Mouse (Mus musculus): ENCODE measurements at regions not wholly inside any gene's neighbourhood (a gene's known extent, or its start where the extent isn't known, plus 50 kb on each side); places are given as distances from the start of the nearest gene placed in this dataset.

DNA sequence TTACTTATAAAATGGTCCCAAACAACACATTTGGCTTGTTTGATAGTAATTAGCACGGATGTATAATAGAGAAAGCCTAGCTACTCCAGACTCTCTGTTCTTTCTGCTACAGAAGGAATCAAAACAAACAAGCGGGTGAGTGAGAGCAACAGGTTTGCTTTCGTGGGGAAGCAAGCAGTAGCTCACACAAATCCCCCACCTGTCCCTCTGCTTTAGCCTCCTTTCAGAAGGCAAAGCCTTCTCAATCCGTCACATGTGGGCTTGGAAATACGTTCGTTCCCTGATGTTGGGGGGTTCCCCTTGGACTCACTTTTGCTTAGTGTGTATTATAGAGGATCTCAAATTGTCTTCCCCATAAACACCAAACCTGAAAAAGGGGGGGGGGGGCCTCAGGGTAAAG, 311.8 kb downstream of the Ndfip2 start:
- CTCF ChIA-PET = no interaction called here

GRCm38 (mm10) chr14:105565827-105566226, 307.5 kb downstream of the Ndfip2 start:
- CTCF ChIA-PET = interaction anchor here (0.6 kb wide), 1 partner anchor 179 kb away, joined by 4 read pairs; no protein-coding TSS in a partner anchor

GRCm38 (mm10) chr14:105562843-105563242, 304.5 kb downstream of the Ndfip2 start:
- CTCF ChIA-PET = no interaction called here

GRCm38 (mm10) chr14:105556813-105557212, 298.4 kb downstream of the Ndfip2 start:
- CTCF ChIA-PET = no interaction called here

DNA sequence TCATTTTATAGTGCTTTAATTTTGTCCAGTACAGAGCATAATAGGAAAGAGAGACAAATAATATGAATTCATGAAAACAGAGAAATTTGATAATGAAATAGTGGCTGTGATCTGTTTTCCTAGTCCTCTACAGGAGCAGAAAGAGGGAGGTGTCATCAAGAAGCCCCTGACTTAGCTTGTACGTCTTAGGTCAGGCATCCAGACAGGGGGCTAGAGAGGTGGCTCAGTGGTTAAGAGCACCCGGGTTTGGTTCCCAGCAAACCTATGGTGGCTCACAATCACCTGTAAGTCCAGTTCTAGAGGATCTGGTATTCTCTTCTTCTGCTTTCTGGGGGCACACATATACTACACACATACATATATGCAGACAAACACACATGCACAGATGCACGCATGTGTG, 285.7 kb downstream of the Ndfip2 start:
- CTCF ChIA-PET = no interaction called here

- CTCF ChIA-PET = interaction anchor here (0.6 kb wide), 1 partner anchor 9 kb away, joined by 3 read pairs; no protein-coding TSS in a partner anchor
These were observed 284.2 kb downstream of the Ndfip2 start for GRCm38 (mm10) chr14:105542486-105543145.

GRCm38 (mm10) chr14:105542090-105542485, 283.7 kb downstream of the Ndfip2 start:
- CTCF ChIA-PET = no interaction called here

DNA sequence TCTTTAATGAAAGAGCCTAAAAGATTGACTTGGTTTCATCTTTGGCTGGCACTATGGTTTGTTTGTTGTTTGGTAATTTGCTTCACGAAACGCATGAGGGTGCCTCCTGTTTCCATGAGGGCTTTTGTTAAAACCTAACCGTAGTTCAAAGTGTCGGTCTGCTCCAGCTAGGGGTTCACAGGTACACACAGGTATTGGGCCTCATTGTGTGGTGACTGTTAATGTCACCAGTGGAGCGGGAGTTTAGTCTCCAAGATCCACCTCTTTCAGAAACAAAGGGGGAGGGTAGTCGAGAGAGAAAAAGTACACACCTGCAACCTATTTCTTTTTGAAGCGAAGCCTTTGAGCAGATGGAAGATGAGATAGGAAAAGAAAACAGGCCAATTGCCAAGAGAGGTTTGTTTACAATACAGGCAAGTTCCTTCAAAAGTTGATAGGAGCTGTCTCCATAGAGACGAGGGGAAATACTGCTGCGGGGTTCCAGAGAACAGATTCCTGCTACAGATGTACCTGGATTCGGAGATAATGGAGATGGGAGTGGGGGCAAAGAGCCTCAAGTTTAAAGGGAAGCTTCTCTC, 273.9 kb downstream of the Ndfip2 start:
- CTCF ChIA-PET = no interaction called here

DNA sequence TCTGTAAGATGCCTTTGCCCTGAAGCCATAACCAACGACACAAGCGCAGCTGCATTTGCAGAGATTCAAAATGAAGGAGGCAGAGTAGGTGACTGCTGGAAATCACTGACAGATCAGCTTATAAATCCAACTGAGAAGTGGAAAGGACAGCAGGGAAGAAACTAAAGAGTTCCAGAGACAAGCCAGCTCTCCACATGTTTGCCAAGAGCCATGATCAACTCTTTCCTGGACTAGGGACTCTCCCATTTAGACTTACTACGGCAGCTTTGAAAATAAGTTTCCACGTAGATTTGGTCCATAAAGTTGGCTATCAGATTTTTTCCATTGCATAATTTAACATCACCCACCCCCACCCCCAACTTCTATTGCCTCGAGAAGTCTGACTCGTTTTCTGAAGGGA, 269.7 kb downstream of the Ndfip2 start:
- CTCF ChIA-PET = no interaction called here

GRCm38 (mm10) chr14:105523849-105524248, 265.5 kb downstream of the Ndfip2 start:
- CTCF ChIA-PET = no interaction called here

GRCm38 (mm10) chr14:105522279-105522678, 263.9 kb downstream of the Ndfip2 start:
- CTCF ChIA-PET = no interaction called here

GRCm38 (mm10) chr14:105518706-105519105, 260.3 kb downstream of the Ndfip2 start:
- CTCF ChIA-PET = no interaction called here

GRCm38 (mm10) chr14:105514413-105514812, 256.0 kb downstream of the Ndfip2 start:
- CTCF ChIA-PET = no interaction called here

DNA sequence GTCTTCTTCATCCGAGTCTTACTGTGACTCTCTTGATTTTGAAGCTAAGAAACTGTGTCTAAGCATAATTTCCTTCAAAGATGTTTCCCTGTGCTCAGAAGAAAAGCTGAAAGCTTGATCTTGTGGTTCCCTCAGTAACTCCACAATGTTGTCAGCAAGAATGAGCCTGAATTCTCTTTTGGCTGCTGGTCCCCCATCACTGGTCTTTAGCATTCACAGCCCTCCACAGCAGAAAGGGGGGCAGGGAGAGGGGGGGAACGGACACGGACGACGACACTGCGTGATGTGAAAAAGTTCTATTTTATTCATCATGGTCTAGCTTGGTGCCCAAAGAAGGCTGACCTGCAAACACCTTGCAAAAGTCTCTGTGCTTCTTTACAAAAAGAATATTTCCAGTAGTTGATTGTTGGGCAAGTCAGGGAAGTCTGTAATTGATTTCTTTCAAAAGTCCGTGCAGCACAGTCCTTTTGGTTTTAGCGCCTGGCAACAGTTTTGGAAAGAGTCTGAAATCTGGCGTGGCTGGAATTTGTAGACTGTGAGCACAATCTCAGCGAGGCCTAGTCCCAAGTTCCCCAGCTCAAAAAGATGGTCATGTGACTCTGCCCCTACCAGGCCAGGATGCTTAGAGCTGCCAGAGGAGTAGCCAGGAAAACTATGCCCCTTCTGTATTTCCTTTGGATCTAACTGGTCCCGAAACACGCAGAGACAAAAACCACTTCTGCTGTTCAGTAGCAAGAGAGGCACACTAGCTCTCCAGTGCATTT, 254.7 kb downstream of the Ndfip2 start:
- CTCF ChIA-PET = no interaction called here

DNA sequence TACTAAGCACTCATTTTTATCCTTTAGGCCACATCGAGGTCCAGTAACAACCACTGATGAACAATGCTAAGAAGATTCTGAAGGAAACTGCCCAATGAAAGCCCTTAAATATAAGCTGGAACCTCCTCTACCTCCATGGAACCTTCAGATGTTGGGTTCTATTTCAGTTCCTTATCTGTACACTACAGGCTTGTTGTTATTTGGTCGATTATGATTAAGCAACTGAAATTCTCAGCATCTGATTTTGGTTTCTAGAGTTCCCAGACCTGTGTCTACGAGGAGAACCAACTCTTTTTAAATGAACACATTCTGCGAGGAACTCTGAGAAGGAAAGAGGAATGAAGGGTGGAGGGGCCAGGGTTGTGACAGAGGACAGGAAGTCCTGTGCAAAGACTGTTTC, 253.5 kb downstream of the Ndfip2 start:
- CTCF ChIA-PET = no interaction called here

DNA sequence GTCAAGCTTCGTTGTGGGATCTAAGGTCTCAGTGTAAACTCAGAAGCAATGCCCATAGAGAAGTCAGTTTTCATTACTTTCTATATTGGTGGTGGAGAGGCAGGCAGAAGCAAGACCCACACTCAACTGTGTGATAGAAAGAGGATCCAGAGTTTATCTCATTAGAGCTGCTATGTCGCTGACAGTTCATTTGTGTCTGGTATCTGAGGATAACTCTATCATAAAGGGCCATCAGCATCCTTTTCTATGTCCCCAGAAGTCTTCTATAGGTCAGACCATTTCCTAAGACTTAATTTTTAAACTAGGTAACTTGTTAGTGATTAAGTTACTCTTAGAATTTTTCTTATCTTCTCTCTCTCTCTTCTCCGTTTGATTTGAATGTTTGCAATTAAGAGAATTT, 252.8 kb downstream of the Ndfip2 start:
- CTCF ChIA-PET = interaction anchor here (0.6 kb wide), 1 partner anchor 361 kb away, joined by 5 read pairs; no protein-coding TSS in a partner anchor

DNA sequence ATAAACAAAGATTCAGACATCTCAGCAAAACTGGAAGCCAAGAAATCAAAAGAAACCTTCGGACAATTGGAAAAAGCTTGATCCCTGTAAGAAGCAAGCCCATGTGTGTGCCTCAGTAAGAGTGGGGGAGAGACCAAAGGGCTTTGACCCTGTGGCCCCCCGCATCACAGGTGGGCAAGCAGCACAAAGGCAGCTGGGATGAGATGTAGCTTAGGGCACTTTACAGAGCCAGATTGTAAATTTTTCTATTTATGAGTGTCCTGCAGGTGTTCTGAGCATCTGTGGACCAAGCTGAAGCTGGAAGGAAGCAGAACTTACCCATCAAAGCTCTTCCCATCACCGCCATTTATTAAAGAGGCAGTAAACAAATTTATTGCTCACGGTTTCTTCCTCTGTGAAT, 246.9 kb downstream of the Ndfip2 start:
- CTCF ChIA-PET = no interaction called here

GRCm38 (mm10) chr14:105504376-105504775, 246.0 kb downstream of the Ndfip2 start:
- CTCF ChIA-PET = no interaction called here

DNA sequence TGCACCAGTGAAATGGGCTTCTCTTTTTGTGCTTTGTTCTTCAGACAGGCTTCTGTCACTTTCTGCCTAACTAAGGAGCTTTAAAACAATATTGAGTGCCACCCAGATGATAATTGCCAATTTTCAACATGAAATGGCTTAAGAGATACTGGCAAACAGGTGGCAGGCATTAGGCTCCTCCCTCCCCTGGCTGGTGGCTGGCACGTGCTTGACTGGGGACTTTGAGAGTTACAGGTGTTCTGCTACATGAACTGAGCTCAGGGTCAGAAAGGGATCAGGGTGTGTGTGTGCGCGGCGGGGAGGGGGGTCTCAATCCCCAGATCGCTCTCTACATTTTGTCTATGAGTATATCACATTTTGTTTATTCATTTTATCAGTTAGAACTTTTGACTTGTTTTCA, 245.4 kb downstream of the Ndfip2 start:
- CTCF ChIA-PET = no interaction called here

- CTCF ChIA-PET = interaction anchor here (0.7 kb wide), 1 partner anchor 28 kb away, joined by 7 read pairs; no protein-coding TSS in a partner anchor
These were observed 244.2 kb downstream of the Ndfip2 start for GRCm38 (mm10) chr14:105502633-105502975.

DNA sequence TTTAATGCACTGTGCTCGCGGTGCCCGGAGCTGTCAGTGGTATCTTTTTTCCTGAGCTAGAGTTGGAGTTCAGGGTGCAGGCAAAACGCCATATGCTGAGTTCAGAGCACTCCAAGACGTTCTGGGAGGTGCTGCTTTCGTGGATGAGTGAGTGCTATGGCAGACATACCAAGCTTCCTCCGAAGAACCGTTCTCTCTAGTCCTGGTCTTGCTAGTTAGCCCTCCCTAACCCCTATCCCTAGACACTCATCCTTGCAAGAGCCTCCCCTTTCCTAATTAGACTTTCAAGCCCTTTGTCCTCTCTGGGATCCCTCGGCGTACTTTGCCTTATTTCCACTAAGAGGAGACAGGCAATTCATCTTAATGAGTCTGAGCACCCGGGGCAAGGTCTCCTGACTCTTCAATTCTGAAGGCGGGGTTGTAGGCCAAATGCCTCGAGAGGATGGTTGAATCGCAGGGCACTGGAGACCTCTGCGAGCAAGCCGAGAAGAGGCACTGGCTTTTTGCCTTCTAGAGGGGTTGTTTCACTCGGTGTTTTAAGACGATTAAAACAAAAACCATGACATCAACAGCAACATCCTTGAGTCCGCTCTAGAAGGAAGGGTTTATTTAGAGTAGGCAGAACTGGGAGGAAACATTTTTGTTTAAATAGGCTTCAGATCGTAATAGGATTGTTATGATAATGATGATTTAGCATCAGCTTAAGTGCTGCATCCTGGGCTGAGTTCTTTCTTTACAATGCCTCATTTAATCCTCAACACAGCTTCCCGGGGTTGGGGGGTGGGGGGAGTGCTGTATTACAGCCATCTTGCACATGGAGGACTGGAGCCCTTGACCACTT, 243.6 kb downstream of the Ndfip2 start:
- CTCF ChIA-PET = interaction anchor here (0.7 kb wide), 1 partner anchor 27 kb away, joined by 7 read pairs; no protein-coding TSS in a partner anchor
